In the genomic region with DNA sequence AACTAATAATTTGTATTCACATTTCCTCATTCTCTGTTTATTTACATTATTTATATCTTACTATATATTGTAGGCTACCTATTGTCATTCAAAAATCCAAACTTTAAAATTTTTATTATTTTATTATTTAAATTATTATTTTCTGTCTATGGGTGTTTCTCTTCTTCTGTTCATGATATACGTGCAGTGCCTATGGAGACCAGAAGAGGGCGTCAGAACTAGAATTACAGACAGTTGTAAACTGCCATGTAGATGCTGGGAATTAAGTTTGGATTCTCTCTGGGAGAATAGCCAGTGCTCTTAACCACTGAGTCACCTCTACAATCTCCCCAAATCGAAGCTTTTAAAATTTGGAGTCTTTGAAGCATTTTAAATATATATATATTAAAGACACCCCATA, we compare ENCODE assay signal across 11 mouse cellular contexts.
A peak's percentile ranks its signal among the peaks of the same experiment; 100 is the strongest.
DNase-seq lines count a peak whose midpoint lies in the region; ATAC-seq and TF ChIP-seq lines count a peak whose summit lies in the region.
"Had no signal": no experiment of that assay in that cellular context is flagged by ENCODE, and none has a peak within 500 bp of the region (broad histone marks: within the 10 kb centered on the region; RNA-seq: fewer than 3 reads in every experiment).

No protein-coding gene starts in this region.

- H3K9ac ChIP-seq in neural tube, embryonic 15.5 days (replicated peaks): no peak overlapping the region
- H3K9ac ChIP-seq: liver, embryonic 13.5 days; midbrain, embryonic 12.5 days had no signal

- no peak overlapping the region for H3K27ac ChIP-seq in kidney, adult 2 months (ENCODE audit: insufficient read depth, low read depth, low read length)
- H3K27ac ChIP-seq in neural tube, embryonic 15.5 days (replicated peaks): no peak overlapping the region
- H3K27ac ChIP-seq: liver, embryonic 13.5 days; midbrain, embryonic 12.5 days had no signal

- TF ChIP-seq CTCF in kidney, adult 2 months (conservative IDR thresholded peaks at IDR 0.05; ENCODE audit: insufficient read depth, insufficient read length, low read depth, low read length): no peak

- 64% methylated on average over 3 of the region's 3 CpGs for WGBS in kidney, adult 2 months
- 62% methylated on average over 3 of the region's 3 CpGs for WGBS in neural tube, embryonic 15.5 days

- no peaks in the 10 kb centered on the region for H3K36me3 ChIP-seq in kidney, adult 2 months (ENCODE audit: control insufficient read depth, insufficient read depth, low read length)
- no peaks in the 10 kb centered on the region for H3K36me3 ChIP-seq in neural tube, embryonic 15.5 days
- H3K36me3 ChIP-seq: liver, embryonic 13.5 days; midbrain, embryonic 12.5 days had no signal

- ATAC-seq in neural tube, embryonic 15.5 days (ENCODE audit: low FRiP score): no peak

- no peaks in the 10 kb centered on the region for H3K9me3 ChIP-seq in neural tube, embryonic 15.5 days (replicated peaks)
- H3K9me3 ChIP-seq: liver, embryonic 13.5 days; midbrain, embryonic 12.5 days had no signal

- H3K4me2 ChIP-seq in neural tube, embryonic 15.5 days: no peak overlapping the region
- H3K4me2 ChIP-seq: liver, embryonic 13.5 days; midbrain, embryonic 12.5 days had no signal

- no peaks in the 10 kb centered on the region for H3K4me1 ChIP-seq in kidney, adult 2 months (ENCODE audit: control insufficient read depth, insufficient read depth, low read length)
- H3K4me1 ChIP-seq in neural tube, embryonic 15.5 days: no peaks in the 10 kb centered on the region
- H3K4me1 ChIP-seq: liver, embryonic 13.5 days had no signal

- peak; percentile 41 to 63 for DNase-seq in cerebellum, postnatal 14 days
- no peak for DNase-seq in cerebellum, postnatal 4 days (ENCODE audit: low spot score in 2 of 2)
- DNase-seq in kidney, adult 9 months: peak; percentile 10
- no peak for DNase-seq in kidney, adult 2 months
- DNase-seq in neural tube, embryonic 10.5 days (ENCODE audit: extremely low spot score, low spot score): peak; percentile 11
- no peak for DNase-seq in urinary bladder, postnatal 36 days (ENCODE audit: low spot score in 2 of 2)
- no peak for DNase-seq in B cell, adult 2 months
- DNase-seq: liver, embryonic 13.5 days; right cerebral cortex, postnatal 14 days had no signal

- no peaks in the 10 kb centered on the region for H3K27me3 ChIP-seq in kidney, adult 2 months (replicated peaks; ENCODE audit: control insufficient read depth, insufficient read depth, low read length)
- H3K27me3 ChIP-seq in neural tube, embryonic 15.5 days (replicated peaks): no peaks in the 10 kb centered on the region
- H3K27me3 ChIP-seq: liver, embryonic 13.5 days; midbrain, embryonic 12.5 days had no signal

- H3K4me3 ChIP-seq in kidney, adult 2 months (ENCODE audit: insufficient read depth, low read depth, low read length): no peak overlapping the region
- H3K4me3 ChIP-seq in neural tube, embryonic 15.5 days (replicated peaks): no peak overlapping the region
- H3K4me3 ChIP-seq: liver, embryonic 13.5 days; midbrain, embryonic 12.5 days had no signal

- no peak for TF ChIP-seq POLR2A in kidney, adult 2 months (IDR thresholded peaks at IDR 0.05; ENCODE audit: low read depth, low read length)

Comparison
In these comparisons a context has a peak if more than half of its experiments do, and no peak if none do; other contexts are left out.
1. DNase-seq: peak in cerebellum, postnatal 14 days (2 of 2), kidney, adult 9 months (single experiment) and neural tube, embryonic 10.5 days (single experiment); none in cerebellum, postnatal 4 days (0 of 2), kidney, adult 2 months (single experiment), urinary bladder, postnatal 36 days (0 of 2) and B cell, adult 2 months (0 of 2).